Mouse (Mus musculus) Patski (cell line): ENCODE measurements around the gene Ager. TPM values are rescaled to one million over a fixed set of nuclear protein-coding genes. Genes with fewer than 3 reads are reported as not detected.
A peak's percentile ranks its signal among the peaks of the same experiment; 100 is the strongest.

Experiments
- ATAC-seq: fragments of 100-300 bp; one replicate; pipeline ENCODE4 v1.8.0; 2021
- CTCF ChIA-PET: fragments of 350-600 bp; sonication (Branson Sonifier 250); formaldehyde crosslinking; loops from one replicate; lab custom pipeline; 2022; ENCODE audit warnings: inconsistent platforms; lab: Charles Lee
- POLR2A ChIA-PET: fragments of 350-600 bp; sonication (Branson Sonifier 250); formaldehyde crosslinking; loops from one replicate; lab custom pipeline; 2022; ENCODE audit warnings: antibody characterized with exemption, inconsistent platforms; lab: Charles Lee
- DNase-seq: peaks from one replicate; pipeline ENCODE4 v3.0.0-alpha.2; 2011; ENCODE audit warnings: low read depth, low spot score
- H3K27me3 ChIP-seq: fragments of 371-371 bp; one replicate; pipeline ENCODE4 v1.5.1; 2021
- CTCF ChIP-seq: fragments of 100-300 bp; IDR thresholded peaks from one replicate; pipeline ENCODE4 v1.5.1; 2021
- in situ Hi-C: fragments of 300-500 bp; cut with MboI; formaldehyde crosslinking; loops from 3 replicates; pipeline ENCODE4 v1.11.1; 2018; ENCODE audit warnings: low pct_unique_long_range_greater_than_20kb, mixed read lengths
- polyA plus RNA-seq: library from polyadenylated mRNA; unstranded; gene quantifications from one replicate; pipeline ENCODE4 v1.2.3, GENCODE M21; 2021

Ager gene
- polyA plus RNA-seq: 1.2 TPM

DNA sequence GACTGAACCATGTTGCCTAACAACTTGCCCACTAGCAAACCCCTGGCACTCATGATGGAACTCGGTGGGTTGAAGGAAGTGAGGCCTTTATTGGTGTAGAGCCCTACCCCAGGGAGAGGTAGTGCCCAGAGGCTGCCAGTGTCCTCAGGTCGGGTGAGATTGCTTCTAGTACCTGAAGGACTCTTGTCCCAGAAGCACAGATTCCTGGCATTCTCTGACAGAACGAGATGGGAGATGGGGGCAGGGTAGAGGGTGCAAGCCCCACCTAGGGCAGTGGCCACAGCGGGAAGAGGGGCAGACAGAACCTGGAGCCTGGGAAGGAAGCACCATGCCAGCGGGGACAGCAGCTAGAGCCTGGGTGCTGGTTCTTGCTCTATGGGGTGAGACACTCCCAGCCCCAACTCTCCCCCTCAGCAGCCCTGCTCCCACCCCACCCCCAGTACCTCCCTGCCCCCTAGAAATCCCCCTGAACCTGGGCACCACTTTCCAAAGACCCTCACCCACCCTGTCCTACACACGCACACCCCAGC lies at the start of gene Ager:
TSS of gene Ager (plus strand) at position 297 of the 530 bp plus-strand sequence.
- ATAC-seq (no peak), DNase-seq (no peak)
- no peaks in the 10 kb centered on the region for H3K27me3 ChIP-seq
- ChIA-PET POLR2A (interaction anchor here (2.0 kb wide), 1 partner anchor 10 kb away, joined by 6 read pairs; no protein-coding TSS in a partner anchor), CTCF (no interaction called here)
- no peak for TF ChIP-seq CTCF
- in situ Hi-C loops: no loop called here

DNA sequence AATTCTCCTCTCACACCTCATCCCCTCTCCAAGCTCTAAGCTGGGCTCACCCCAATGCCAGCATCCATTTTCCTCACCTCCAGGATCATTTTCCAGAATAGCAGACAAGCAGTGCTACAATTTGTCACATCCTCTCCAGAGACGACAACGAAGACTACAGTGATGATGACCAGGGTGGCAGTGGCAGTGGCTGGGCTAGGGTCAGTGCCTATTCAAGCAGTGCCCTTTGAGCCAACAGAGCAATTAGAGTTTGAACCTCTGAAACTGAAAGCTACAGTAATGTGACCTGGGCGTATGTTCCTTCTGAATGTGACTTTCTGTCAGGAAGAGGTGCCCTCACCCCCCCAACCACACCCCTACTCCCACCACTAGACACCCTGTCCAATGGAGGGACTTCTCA lies 48.5 kb upstream of the Ager start:
- POLR2A ChIA-PET: no interaction called here
- ATAC-seq (no peak), DNase-seq (no peak)
- CTCF ChIA-PET: no interaction called here
- TF ChIP-seq CTCF: no peak
- in situ Hi-C loops: no loop called here
- H3K27me3 ChIP-seq: peaks cover 10% of the 10 kb centered on the region

DNA sequence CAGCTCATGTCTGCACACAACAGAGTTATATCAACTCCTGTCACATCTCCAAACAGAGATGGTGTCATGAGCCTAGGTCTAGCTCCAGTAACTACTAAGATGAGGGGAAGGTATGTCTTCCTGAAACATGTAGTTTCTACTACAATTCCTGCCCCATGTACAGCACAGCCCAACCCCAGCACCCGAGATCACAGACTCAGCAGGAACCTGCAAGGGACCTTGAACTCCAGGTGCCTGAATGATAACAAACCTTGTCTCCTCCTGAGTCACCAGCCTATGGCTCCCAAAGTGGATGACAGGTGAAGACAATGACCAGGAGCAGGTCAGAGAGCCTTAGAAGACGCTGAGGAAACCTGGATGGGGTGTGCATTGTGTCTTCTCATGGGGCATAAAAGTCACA lies 47.8 kb upstream of the Ager start:
- no peak for DNase-seq
- no peak for ATAC-seq
- TF ChIP-seq CTCF: no peak
- peaks cover 10% of the 10 kb centered on the region for H3K27me3 ChIP-seq
- ChIA-PET POLR2A (no interaction called here), CTCF (no interaction called here)
- in situ Hi-C loops: no loop called here

DNA sequence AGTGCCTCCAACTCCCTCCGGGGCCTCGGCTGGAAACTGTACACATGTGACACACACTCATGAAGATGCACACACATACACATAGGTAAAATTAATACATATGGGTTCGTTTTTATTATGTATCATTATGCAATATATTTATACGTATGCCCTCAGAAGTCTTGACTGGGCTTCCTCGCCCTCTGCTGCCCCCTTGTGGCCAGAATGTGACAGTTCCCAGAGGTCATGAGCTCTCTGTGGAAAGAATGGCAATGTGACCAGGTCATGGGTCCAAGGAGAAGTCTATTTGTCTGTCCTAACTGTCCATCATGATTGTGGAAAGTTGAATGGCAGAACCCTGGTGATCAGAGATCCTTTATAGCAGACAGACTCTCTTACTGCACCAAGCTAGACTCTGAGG lies 42.2 kb upstream of the Ager start:
- ChIA-PET POLR2A (no interaction called here), CTCF (interaction anchor here (1.4 to 1.7 kb wide), 2 partner anchors 10 to 30 kb away, joined by 4 to 5 read pairs; no protein-coding TSS in a partner anchor)
- ATAC-seq: peak; percentile 66
- no peak for DNase-seq
- TF ChIP-seq CTCF: peak; percentile 91
- in situ Hi-C loops: no loop called here
- H3K27me3 ChIP-seq: peaks cover 20% of the 10 kb centered on the region

DNA sequence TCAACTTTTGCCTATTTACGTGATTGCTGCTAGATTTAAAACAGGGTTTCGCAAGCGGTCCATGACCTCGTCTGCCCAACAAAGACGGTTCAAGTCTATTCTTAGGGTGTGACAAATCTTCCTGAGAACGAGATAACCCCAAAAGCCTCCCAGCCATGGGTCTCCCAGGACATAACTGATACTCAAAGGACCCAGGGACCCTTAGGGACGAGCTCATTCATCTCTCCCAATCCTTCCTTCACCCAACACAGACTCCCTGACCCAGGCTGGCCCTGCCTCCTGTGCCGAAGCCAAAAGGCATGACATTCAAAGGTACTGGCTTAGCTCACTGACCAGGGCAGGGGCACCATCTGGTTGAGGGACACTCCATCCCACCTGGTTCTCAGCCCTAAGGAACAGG lies 41.3 kb upstream of the Ager start:
- ChIA-PET POLR2A (interaction anchor here (0.8 kb wide), 1 partner anchor 35 kb away, joined by 3 read pairs; the partner anchor contains the start of gene Pbx2), CTCF (interaction anchor here (1.7 kb wide), 1 partner anchor 29 kb away, joined by 5 read pairs; no protein-coding TSS in a partner anchor)
- no peak for TF ChIP-seq CTCF
- in situ Hi-C loops: no loop called here
- DNase-seq (no peak), ATAC-seq (no peak)
- peaks cover 16% of the 10 kb centered on the region for H3K27me3 ChIP-seq

DNA sequence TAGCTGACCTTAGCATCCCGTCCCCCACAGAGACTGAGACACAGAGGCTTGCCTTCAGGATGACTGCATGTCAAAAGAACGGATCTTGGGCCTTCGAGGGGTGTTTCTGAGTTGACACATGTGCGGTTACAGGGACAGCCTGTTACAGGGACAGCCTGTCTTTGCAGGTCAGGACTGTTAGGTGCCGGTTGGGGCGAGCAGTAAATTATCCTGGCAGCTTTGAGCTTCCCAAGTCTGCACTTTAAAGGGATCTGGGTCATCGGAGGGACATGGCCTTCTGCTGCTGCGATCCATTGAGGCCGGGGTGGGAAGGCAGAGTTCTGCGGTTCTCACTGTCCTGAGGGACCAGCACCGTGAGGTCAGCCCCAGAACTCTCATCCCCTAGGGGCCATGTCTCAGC lies 40.3 kb upstream of the Ager start:
- ChIA-PET POLR2A (no interaction called here), CTCF (no interaction called here)
- peaks cover 9% of the 10 kb centered on the region for H3K27me3 ChIP-seq
- no peak for TF ChIP-seq CTCF
- in situ Hi-C loops: no loop called here
- DNase-seq: no peak
- ATAC-seq: no peak

DNA sequence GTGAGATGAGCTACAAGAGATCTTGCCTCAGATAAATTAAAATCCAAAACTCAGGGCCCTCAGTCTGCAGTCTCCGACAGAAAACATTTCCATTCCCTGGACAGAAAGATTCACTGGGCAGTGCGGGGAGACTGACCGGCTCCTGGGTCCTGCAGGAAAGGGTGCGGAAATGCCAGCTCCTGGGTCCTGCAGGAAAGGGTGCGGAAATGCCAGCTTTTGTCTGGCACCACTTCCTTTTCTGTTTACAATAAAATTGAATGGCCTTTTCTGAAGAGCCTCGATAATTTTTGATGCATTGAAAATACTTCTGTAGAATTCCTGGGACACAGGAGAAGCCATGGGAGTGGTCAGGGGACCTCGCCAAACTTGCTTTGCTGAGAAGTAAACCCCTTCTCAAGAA lies 38.5 kb upstream of the Ager start:
- H3K27me3 ChIP-seq: peaks cover 9% of the 10 kb centered on the region
- no peak for TF ChIP-seq CTCF
- in situ Hi-C loops: no loop called here
- ChIA-PET CTCF (no interaction called here), POLR2A (no interaction called here)
- ATAC-seq (no peak), DNase-seq (no peak)

DNA sequence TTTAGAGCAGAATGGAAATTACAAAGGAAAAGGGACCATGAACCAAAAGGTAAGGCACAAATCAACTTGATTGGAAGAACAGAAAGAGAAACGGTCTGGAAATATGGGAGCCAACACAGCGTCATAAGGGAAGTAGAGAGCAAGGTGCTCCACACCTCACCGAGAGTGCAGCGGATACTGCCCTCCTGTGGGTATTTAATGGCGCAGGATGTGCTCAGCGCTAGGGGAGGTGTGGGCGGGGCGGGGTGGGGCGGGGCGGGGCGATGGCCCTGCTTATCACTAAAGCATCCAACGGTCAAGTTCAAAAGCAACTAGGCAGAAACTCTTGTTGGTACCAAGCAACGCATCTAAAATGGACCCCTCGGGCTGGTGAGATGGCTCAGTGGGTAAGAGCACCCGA lies 37.8 kb upstream of the Ager start:
- CTCF ChIA-PET: no interaction called here
- TF ChIP-seq CTCF: no peak
- DNase-seq: no peak
- in situ Hi-C loops: no loop called here
- ATAC-seq: no peak
- H3K27me3 ChIP-seq: peaks cover 12% of the 10 kb centered on the region
- POLR2A ChIA-PET: no interaction called here

DNA sequence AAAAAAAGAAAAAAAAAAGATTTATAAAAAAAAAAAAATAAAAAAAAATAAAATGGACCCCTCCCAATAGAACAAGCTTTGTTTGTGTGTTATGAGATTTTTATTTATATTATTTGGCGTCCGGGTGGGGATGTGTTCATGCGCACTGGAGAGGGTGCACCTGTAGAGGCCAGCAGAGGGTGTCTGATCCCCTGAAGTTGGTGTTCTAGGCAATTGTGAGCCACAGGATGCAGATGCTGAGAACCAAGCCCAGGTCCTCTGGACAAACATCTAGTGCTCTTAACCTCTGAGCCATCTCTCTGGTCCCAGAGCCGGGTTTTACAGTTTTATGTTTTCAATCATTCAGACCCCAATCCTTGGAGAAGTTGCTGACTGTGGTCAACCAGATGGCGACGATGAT lies 37.2 kb upstream of the Ager start:
- no peak for ATAC-seq
- TF ChIP-seq CTCF: no peak
- CTCF ChIA-PET: no interaction called here
- DNase-seq: no peak
- H3K27me3 ChIP-seq: peaks cover 17% of the 10 kb centered on the region
- POLR2A ChIA-PET: no interaction called here
- in situ Hi-C loops: no loop called here

DNA sequence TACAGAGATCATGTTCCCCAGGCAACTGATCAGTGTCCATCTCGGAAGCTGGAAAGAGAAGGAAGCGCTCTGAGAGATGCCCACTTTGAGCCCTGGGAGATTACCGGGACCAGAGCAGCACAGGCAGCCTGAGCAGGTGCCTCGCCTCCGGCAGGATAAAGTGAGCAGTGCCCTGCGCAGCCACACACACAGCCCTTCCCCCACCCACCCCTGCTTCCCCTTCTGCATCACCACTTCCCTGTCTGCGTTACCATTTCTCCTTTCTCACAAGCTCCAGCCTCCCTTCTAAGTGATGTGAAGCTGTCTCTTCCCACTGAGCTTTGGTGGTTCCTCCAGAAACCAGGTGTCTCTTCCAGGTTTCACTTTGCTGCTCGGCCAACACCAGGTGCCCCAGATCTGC lies 36.5 kb upstream of the Ager start:
- in situ Hi-C loops: no loop called here
- no peak for DNase-seq
- ChIA-PET CTCF (no interaction called here), POLR2A (no interaction called here)
- peaks cover 23% of the 10 kb centered on the region for H3K27me3 ChIP-seq
- TF ChIP-seq CTCF: no peak
- ATAC-seq: no peak

DNA sequence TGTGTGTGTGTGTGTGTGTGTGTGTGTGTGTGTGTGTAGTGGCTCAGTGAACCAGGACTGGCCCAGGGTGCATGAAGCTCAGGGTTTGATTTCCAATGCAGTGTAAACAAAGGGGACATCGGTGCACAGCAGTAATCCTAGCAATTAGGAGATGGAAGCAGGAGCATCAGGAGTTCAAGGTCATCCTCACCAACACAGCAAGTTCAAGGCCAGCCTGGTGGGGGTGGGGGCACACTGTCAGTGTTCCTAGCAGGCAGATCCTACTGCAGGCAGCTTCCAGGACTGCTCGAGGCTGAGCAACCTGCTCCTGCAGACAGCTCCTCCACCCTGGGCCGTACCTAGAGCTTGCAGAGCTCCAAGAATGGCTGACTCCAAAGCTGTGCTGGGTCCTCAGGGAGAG lies 35.1 kb upstream of the Ager start:
- CTCF ChIA-PET: interaction anchor here (0.7 kb wide), 1 partner anchor 20 kb away, joined by 3 read pairs; no protein-coding TSS in a partner anchor

DNA sequence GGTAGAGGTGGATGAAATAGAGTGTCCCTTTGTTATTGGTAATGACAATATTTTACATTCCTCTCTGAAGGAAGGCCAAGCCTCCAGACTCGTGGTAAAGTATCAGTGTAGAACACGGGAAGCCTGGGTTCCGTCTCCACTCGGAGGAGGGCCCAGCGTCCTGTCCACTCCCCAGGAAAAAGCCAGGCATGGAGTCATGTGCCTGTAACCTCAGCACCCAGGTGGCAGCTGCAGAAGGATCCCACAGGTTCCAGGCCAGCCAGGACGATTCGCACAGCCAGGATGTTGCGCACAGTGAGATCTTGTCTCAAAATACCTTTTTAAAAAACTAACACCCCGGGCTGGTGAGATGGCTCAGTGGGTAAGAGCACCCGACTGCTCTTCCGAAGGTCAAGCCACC lies 34.3 kb upstream of the Ager start:
- ATAC-seq (no peak), DNase-seq (no peak)
- CTCF ChIA-PET: no interaction called here
- no peak for TF ChIP-seq CTCF
- in situ Hi-C loops: no loop called here
- POLR2A ChIA-PET: no interaction called here
- H3K27me3 ChIP-seq: peaks cover 35% of the 10 kb centered on the region

More for the DNA sequence above, 35.1 kb upstream of the Ager start:
- H3K27me3 ChIP-seq: peaks cover 28% of the 10 kb centered on the region
- TF ChIP-seq CTCF: no peak
- no peak for DNase-seq
- in situ Hi-C loops: no loop called here
- ATAC-seq: no peak
- POLR2A ChIA-PET: no interaction called here
